Mouse (Mus musculus): Measurements from ENCODE around the gene Maml2. TPM values are rescaled to one million over a fixed set of nuclear protein-coding genes. Genes with fewer than 3 reads are reported as not detected.

The Maml2 gene
- total RNA-seq, 1 experiment = 1.9 TPM

- H3K4me1 ChIP-seq (ENCODE audit: control insufficient read depth in 2 of 2, insufficient read depth in 2 of 2, low read length in 2 of 2, poor library complexity in 1 of 2) = peaks cover 2 to 3% of the 10 kb centered on the region in 2 experiments; a peak in 1 of 4 replicates
- in situ Hi-C loops (cut with MboI; ENCODE audit: low sequenced_read_pairs in 2 of 2, unreplicated experiment in 2 of 2) = no loop called here
- no peak overlapping the region for H3K9ac ChIP-seq (ENCODE audit: insufficient read depth, low read depth, low read length, poor library complexity, severe bottlenecking)
- no peak overlapping the region for H3K4me3 ChIP-seq (ENCODE audit: insufficient read depth in 1 of 2, low read depth in 1 of 2, low read length in 2 of 2, poor library complexity in 1 of 2, severe bottlenecking in 1 of 2)
- DNase-seq (ENCODE audit: low read depth, low spot score) = no peak
- H3K27ac ChIP-seq (ENCODE audit: insufficient read depth, low read depth, low read length, poor library complexity, severe bottlenecking) = no peak overlapping the region
- H3K9me3 ChIP-seq (ENCODE audit: control insufficient read depth, insufficient read depth, low read depth, low read length) = no peaks in the 10 kb centered on the region
- no peaks in the 10 kb centered on the region for H3K36me3 ChIP-seq (ENCODE audit: control insufficient read depth, insufficient read depth, low read length, poor library complexity, severe bottlenecking)
- TF ChIP-seq HCFC1 (IDR thresholded peaks at IDR 0.05; ENCODE audit: borderline replicate concordance, insufficient read depth, low read length) (no peak), ZNF384 (IDR thresholded peaks at IDR 0.05; ENCODE audit: low read depth, low read length) (no peak), CHD2 (IDR thresholded peaks at IDR 0.05; ENCODE audit: low read depth, low read length) (no peak), MAFK (IDR thresholded peaks at IDR 0.05; ENCODE audit: insufficient read depth, low read depth, low read length) (no peak), ZC3H11A (IDR thresholded peaks at IDR 0.05; ENCODE audit: borderline replicate concordance, low read depth, low read length) (no peak)
Measured at GRCm38 (mm10) chr9:13495530-13495929, 197.8 kb downstream of the Maml2 start.

- Histone ChIP-seq H3K9me3 (ENCODE audit: control insufficient read depth, insufficient read depth, low read depth, low read length) (no peaks in the 10 kb centered on the region), H3K36me3 (ENCODE audit: control insufficient read depth, insufficient read depth, low read length, poor library complexity, severe bottlenecking) (no peaks in the 10 kb centered on the region), H3K4me1 (ENCODE audit: control insufficient read depth in 2 of 2, insufficient read depth in 2 of 2, low read length in 2 of 2, poor library complexity in 1 of 2) (peaks cover 2 to 3% of the 10 kb centered on the region in 2 experiments; a peak in 1 of 4 replicates), H3K9ac (ENCODE audit: insufficient read depth, low read depth, low read length, poor library complexity, severe bottlenecking) (no peak overlapping the region), H3K4me3 (ENCODE audit: insufficient read depth in 1 of 2, low read depth in 1 of 2, low read length in 2 of 2, poor library complexity in 1 of 2, severe bottlenecking in 1 of 2) (no peak overlapping the region), H3K27ac (ENCODE audit: insufficient read depth, low read depth, low read length, poor library complexity, severe bottlenecking) (no peak overlapping the region)
- in situ Hi-C loops (cut with MboI; ENCODE audit: low sequenced_read_pairs in 2 of 2, unreplicated experiment in 2 of 2) = no loop called here
- TF ChIP-seq ZC3H11A (IDR thresholded peaks at IDR 0.05; ENCODE audit: borderline replicate concordance, low read depth, low read length) (no peak), ZNF384 (IDR thresholded peaks at IDR 0.05; ENCODE audit: low read depth, low read length) (no peak), MAFK (IDR thresholded peaks at IDR 0.05; ENCODE audit: insufficient read depth, low read depth, low read length) (no peak)
- DNase-seq (ENCODE audit: low read depth, low spot score) = no peak
Measured at GRCm38 (mm10) chr9:13497016-13497415, 199.3 kb downstream of the Maml2 start.

- Histone ChIP-seq H3K9ac (ENCODE audit: insufficient read depth, low read depth, low read length, poor library complexity, severe bottlenecking) (no peak overlapping the region), H3K9me3 (ENCODE audit: control insufficient read depth, insufficient read depth, low read depth, low read length) (no peaks in the 10 kb centered on the region), H3K4me3 (ENCODE audit: insufficient read depth in 1 of 2, low read depth in 1 of 2, low read length in 2 of 2, poor library complexity in 1 of 2, severe bottlenecking in 1 of 2) (no peak overlapping the region), H3K4me1 (ENCODE audit: control insufficient read depth in 2 of 2, insufficient read depth in 2 of 2, low read length in 2 of 2, poor library complexity in 1 of 2) (peaks cover 2 to 3% of the 10 kb centered on the region in 2 experiments; a peak in 1 of 4 replicates), H3K36me3 (ENCODE audit: control insufficient read depth, insufficient read depth, low read length, poor library complexity, severe bottlenecking) (no peaks in the 10 kb centered on the region), H3K27ac (ENCODE audit: insufficient read depth, low read depth, low read length, poor library complexity, severe bottlenecking) (no peak overlapping the region)
- DNase-seq (ENCODE audit: low read depth, low spot score) = peak; percentile 42
- in situ Hi-C loops (cut with MboI; ENCODE audit: low sequenced_read_pairs in 2 of 2, unreplicated experiment in 2 of 2) = no loop called here
- TF ChIP-seq MAFK (IDR thresholded peaks at IDR 0.05; ENCODE audit: insufficient read depth, low read depth, low read length) = peak; percentile 51
- no peak for TF ChIP-seq CHD2 (IDR thresholded peaks at IDR 0.05; ENCODE audit: low read depth, low read length)
Measured at GRCm38 (mm10) chr9:13497690-13498333, 200.1 kb downstream of the Maml2 start.

- TF ChIP-seq HCFC1 (IDR thresholded peaks at IDR 0.05; ENCODE audit: borderline replicate concordance, insufficient read depth, low read length) = no peak
- no peak for TF ChIP-seq CHD2 (IDR thresholded peaks at IDR 0.05; ENCODE audit: low read depth, low read length)
- no peak for TF ChIP-seq ZC3H11A (IDR thresholded peaks at IDR 0.05; ENCODE audit: borderline replicate concordance, low read depth, low read length)
- no peak for TF ChIP-seq ZNF384 (IDR thresholded peaks at IDR 0.05; ENCODE audit: low read depth, low read length)
- TF ChIP-seq MAFK (IDR thresholded peaks at IDR 0.05; ENCODE audit: insufficient read depth, low read depth, low read length) = no peak
- Histone ChIP-seq H3K4me1 (ENCODE audit: control insufficient read depth in 2 of 2, insufficient read depth in 2 of 2, low read length in 2 of 2, poor library complexity in 1 of 2) (peaks cover 2 to 3% of the 10 kb centered on the region in 2 experiments; a peak in 1 of 4 replicates), H3K27ac (ENCODE audit: insufficient read depth, low read depth, low read length, poor library complexity, severe bottlenecking) (no peak overlapping the region), H3K36me3 (ENCODE audit: control insufficient read depth, insufficient read depth, low read length, poor library complexity, severe bottlenecking) (no peaks in the 10 kb centered on the region), H3K9me3 (ENCODE audit: control insufficient read depth, insufficient read depth, low read depth, low read length) (no peaks in the 10 kb centered on the region), H3K9ac (ENCODE audit: insufficient read depth, low read depth, low read length, poor library complexity, severe bottlenecking) (no peak overlapping the region), H3K4me3 (ENCODE audit: insufficient read depth in 1 of 2, low read depth in 1 of 2, low read length in 2 of 2, poor library complexity in 1 of 2, severe bottlenecking in 1 of 2) (no peak overlapping the region)
- DNase-seq (ENCODE audit: low read depth, low spot score) = no peak
- in situ Hi-C loops (cut with MboI; ENCODE audit: low sequenced_read_pairs in 2 of 2, unreplicated experiment in 2 of 2) = no loop called here
Measured at GRCm38 (mm10) chr9:13500045-13500444, 202.3 kb downstream of the Maml2 start.

- in situ Hi-C loops (cut with MboI; ENCODE audit: low sequenced_read_pairs in 2 of 2, unreplicated experiment in 2 of 2) = no loop called here
- Histone ChIP-seq H3K9ac (ENCODE audit: insufficient read depth, low read depth, low read length, poor library complexity, severe bottlenecking) (no peak overlapping the region), H3K36me3 (ENCODE audit: control insufficient read depth, insufficient read depth, low read length, poor library complexity, severe bottlenecking) (no peaks in the 10 kb centered on the region), H3K4me3 (ENCODE audit: insufficient read depth in 1 of 2, low read depth in 1 of 2, low read length in 2 of 2, poor library complexity in 1 of 2, severe bottlenecking in 1 of 2) (no peak overlapping the region), H3K27ac (ENCODE audit: insufficient read depth, low read depth, low read length, poor library complexity, severe bottlenecking) (no peak overlapping the region), H3K9me3 (ENCODE audit: control insufficient read depth, insufficient read depth, low read depth, low read length) (no peaks in the 10 kb centered on the region), H3K4me1 (ENCODE audit: control insufficient read depth in 2 of 2, insufficient read depth in 2 of 2, low read length in 2 of 2, poor library complexity in 1 of 2) (no peaks in the 10 kb centered on the region)
- DNase-seq (ENCODE audit: low read depth, low spot score) = no peak
- TF ChIP-seq CHD2 (IDR thresholded peaks at IDR 0.05; ENCODE audit: low read depth, low read length) (no peak), ZNF384 (IDR thresholded peaks at IDR 0.05; ENCODE audit: low read depth, low read length) (no peak), HCFC1 (IDR thresholded peaks at IDR 0.05; ENCODE audit: borderline replicate concordance, insufficient read depth, low read length) (no peak), ZC3H11A (IDR thresholded peaks at IDR 0.05; ENCODE audit: borderline replicate concordance, low read depth, low read length) (no peak), MAFK (IDR thresholded peaks at IDR 0.05; ENCODE audit: insufficient read depth, low read depth, low read length) (no peak)
Measured at GRCm38 (mm10) chr9:13505024-13505423, 207.3 kb downstream of the Maml2 start.
